Mouse (Mus musculus): ENCODE results near the gene Mtrex.

DNA sequence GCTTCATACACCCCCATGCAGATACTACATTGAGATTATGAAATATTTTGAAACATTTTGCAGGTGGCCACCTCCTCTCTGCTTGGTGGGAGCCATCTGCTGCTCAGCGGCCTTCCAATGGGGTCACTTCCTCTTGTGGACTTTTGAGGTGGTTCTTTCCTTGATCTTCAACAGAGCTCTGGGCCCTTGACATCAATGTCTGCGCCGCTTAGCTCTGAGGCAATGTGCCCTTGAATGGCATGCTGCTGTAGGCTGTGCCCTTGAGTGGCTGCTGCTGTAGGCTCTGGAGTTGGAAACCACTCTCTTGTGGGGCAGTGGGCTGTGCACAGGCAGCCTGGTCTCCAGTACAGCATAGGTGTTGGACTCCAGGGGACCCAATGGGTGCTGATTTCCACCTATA, 81.3 kb downstream of the Mtrex start:
- TF ChIP-seq CTCF (conservative IDR thresholded peaks at IDR 0.05; ENCODE audit: low read length) (no peak), POU5F1 (IDR thresholded peaks at IDR 0.05; ENCODE audit: borderline replicate concordance, low read length) (no peak), NANOG (IDR thresholded peaks at IDR 0.05; ENCODE audit: borderline replicate concordance, low read length) (no peak)

All from E14TG2a.4 (cell line).